Mouse (Mus musculus): ENCODE measurements around the gene Trmt6.
A peak's percentile ranks its signal among the peaks of the same experiment; 100 is the strongest.

The Trmt6 gene

GRCm38 (mm10) chr2:132815608-132816314, at the start of gene Trmt6, which contains the start of gene Mcm8:
Gene Trmt6, minus strand, starts transcription at chr2:132816055.
Gene Mcm8, plus strand, starts transcription at chr2:132816141.
- DNase-seq (ENCODE audit: low spot score) = peak; percentile 94

GRCm38 (mm10) chr2:132863325-132863724, 47.5 kb upstream of the Trmt6 start:
- no peak for DNase-seq (ENCODE audit: low spot score)

GRCm38 (mm10) chr2:132861456-132861855, 45.6 kb upstream of the Trmt6 start:
- no peak for DNase-seq (ENCODE audit: low spot score)

- no peak for DNase-seq (ENCODE audit: low spot score)
Observed at GRCm38 (mm10) chr2:132860435-132860834, 44.6 kb upstream of the Trmt6 start.

GRCm38 (mm10) chr2:132856333-132856732, 40.5 kb upstream of the Trmt6 start:
- DNase-seq (ENCODE audit: low spot score) = no peak

- no peak for DNase-seq (ENCODE audit: low spot score)
Observed at GRCm38 (mm10) chr2:132853051-132853450, 37.2 kb upstream of the Trmt6 start.

- no peak for DNase-seq (ENCODE audit: low spot score)
Observed at GRCm38 (mm10) chr2:132849141-132849540, 33.3 kb upstream of the Trmt6 start.

GRCm38 (mm10) chr2:132848361-132848760, 32.5 kb upstream of the Trmt6 start:
- DNase-seq (ENCODE audit: low spot score) = no peak

GRCm38 (mm10) chr2:132847581-132847980, 31.7 kb upstream of the Trmt6 start:
- DNase-seq (ENCODE audit: low spot score) = no peak

- peak; percentile 97 for DNase-seq (ENCODE audit: low spot score)
Observed at GRCm38 (mm10) chr2:132846407-132847358, 30.8 kb upstream of the Trmt6 start, which contains the start of gene Crls1. Gene Crls1, plus strand, starts transcription at chr2:132846666.

GRCm38 (mm10) chr2:132841071-132841470, 25.2 kb upstream of the Trmt6 start:
- DNase-seq (ENCODE audit: low spot score) = no peak

GRCm38 (mm10) chr2:132802976-132803375, 12.9 kb downstream of the Trmt6 start:
- DNase-seq (ENCODE audit: low spot score) = no peak

GRCm38 (mm10) chr2:132794204-132794586, 21.7 kb downstream of the Trmt6 start:
- DNase-seq (ENCODE audit: low spot score) = no peak

- DNase-seq (ENCODE audit: low spot score) = no peak
Observed at GRCm38 (mm10) chr2:132793441-132794203, 22.2 kb downstream of the Trmt6 start.

GRCm38 (mm10) chr2:132784039-132784438, 31.8 kb downstream of the Trmt6 start:
- DNase-seq (ENCODE audit: low spot score) = no peak

GRCm38 (mm10) chr2:132781439-132782068, 34.3 kb downstream of the Trmt6 start:
- peak; percentile 20 for DNase-seq (ENCODE audit: low spot score)

- no peak for DNase-seq (ENCODE audit: low spot score)
Observed at GRCm38 (mm10) chr2:132780978-132781377, 34.9 kb downstream of the Trmt6 start, which contains the start of gene Chgb. Gene Chgb, plus strand, starts transcription at chr2:132781278.

GRCm38 (mm10) chr2:132770822-132771221, 45.0 kb downstream of the Trmt6 start:
- no peak for DNase-seq (ENCODE audit: low spot score)

- DNase-seq (ENCODE audit: low spot score) = no peak
Observed at GRCm38 (mm10) chr2:132757911-132758310, 57.9 kb downstream of the Trmt6 start.

All from T-cell, adult 2 months (primary cell).